Mouse (Mus musculus) C2C12 (cell line): Measurements from ENCODE around the gene Znrf3. TPM values are rescaled to one million over a fixed set of nuclear protein-coding genes. Genes with fewer than 3 reads are reported as not detected.

Source experiments
- H3K27me3 ChIP-seq: one replicate; pipeline ENCODE4 v1.6.1; 2011; ENCODE audit not compliant: control insufficient read depth, insufficient read depth, insufficient read length
- H3K36me3 ChIP-seq: one replicate; pipeline ENCODE4 v1.6.1; 2011; ENCODE audit not compliant: control insufficient read depth, insufficient read depth
- H3K4me3 ChIP-seq: one replicate; pipeline ENCODE4 v1.5.1; 2011; ENCODE audit warnings: mild to moderate bottlenecking, control low read depth; ENCODE audit not compliant: poor library complexity, insufficient read depth, severe bottlenecking
- H3K79me2 ChIP-seq: one replicate; pipeline ENCODE4 v1.6.1; 2011; ENCODE audit not compliant: control insufficient read depth, insufficient read depth
- H3K79me3 ChIP-seq: one replicate; pipeline ENCODE4 v1.6.1; 2011; ENCODE audit warnings: low read depth, control low read depth
- H3ac ChIP-seq: one replicate; pipeline ENCODE3; 2011; ENCODE audit warnings: low read depth; ENCODE audit not compliant: control insufficient read depth, insufficient read length
- CEBPB ChIP-seq: IDR thresholded peaks from one replicate; pipeline ENCODE4 v1.6.1; 2011; ENCODE audit warnings: low read depth, mild to moderate bottlenecking, control low read depth, moderate library complexity
- CTCF ChIP-seq: IDR thresholded peaks from one replicate; pipeline ENCODE4 v1.5.1; 2011; ENCODE audit not compliant: control insufficient read depth, insufficient read depth, insufficient read length
- FOSL1 ChIP-seq: IDR thresholded peaks from one replicate; pipeline ENCODE4 v1.8.0; 2011; ENCODE audit warnings: mild to moderate bottlenecking, low read length; ENCODE audit not compliant: poor library complexity, insufficient read depth, severe bottlenecking
- MAX ChIP-seq: IDR thresholded peaks from one replicate; pipeline ENCODE4 v1.6.1; 2011; ENCODE audit warnings: mild to moderate bottlenecking, control low read depth
- MYOD1 ChIP-seq: IDR thresholded peaks from one replicate; pipeline ENCODE4 v1.6.1; 2011; ENCODE audit warnings: low read depth; ENCODE audit not compliant: control insufficient read depth, insufficient read length
- MYOG ChIP-seq: IDR thresholded peaks from one replicate; pipeline ENCODE4 v1.6.1; 2011; ENCODE audit not compliant: control insufficient read depth, insufficient read length; ENCODE audit errors: extremely low read depth
- USF1 ChIP-seq: IDR thresholded peaks from one replicate; pipeline ENCODE4 v1.6.1; 2011; ENCODE audit warnings: low read depth, mild to moderate bottlenecking, control low read depth, moderate library complexity
- polyA plus RNA-seq: library from polyadenylated mRNA; unstranded; fragments of >200 nt; fragmentation: generic; extraction: Trizol; gene quantifications from one replicate; pipeline ENCODE4 v1.2.1, GENCODE M21; 2012; ENCODE audit warnings: missing spikeins

Gene Znrf3
- polyA plus RNA-seq, 1 experiment: 4.0 TPM

GRCm38 (mm10) chr11:5272536-5273234 lies 172.0 kb downstream of the Znrf3 start:
- Histone ChIP-seq H3K79me3 (no peaks in the 10 kb centered on the region), H3K4me3 (no peak overlapping the region), H3K27me3 (no peaks in the 10 kb centered on the region), H3ac (no peak overlapping the region), H3K36me3 (no peaks in the 10 kb centered on the region), H3K79me2 (no peaks in the 10 kb centered on the region)
- TF ChIP-seq MAX (no peak), CTCF (no peak), FOSL1 (no peak), CEBPB (no peak), MYOG (no peak), USF1 (no peak), MYOD1 (no peak)

GRCm38 (mm10) chr11:5272066-5272360 lies 172.6 kb downstream of the Znrf3 start:
- H3K79me3 ChIP-seq: no peaks in the 10 kb centered on the region
- H3ac ChIP-seq: no peak overlapping the region
- no peaks in the 10 kb centered on the region for H3K27me3 ChIP-seq
- H3K36me3 ChIP-seq: no peaks in the 10 kb centered on the region
- no peak overlapping the region for H3K4me3 ChIP-seq
- no peaks in the 10 kb centered on the region for H3K79me2 ChIP-seq
- TF ChIP-seq MAX (no peak), MYOD1 (no peak), USF1 (no peak), CTCF (no peak), FOSL1 (no peak), CEBPB (no peak), MYOG (no peak)

GRCm38 (mm10) chr11:5271274-5272065 lies 173.2 kb downstream of the Znrf3 start:
- no peaks in the 10 kb centered on the region for H3K79me3 ChIP-seq
- peak overlapping the region; percentile 22 for H3ac ChIP-seq
- TF ChIP-seq CEBPB (peak; percentile 62), FOSL1 (no peak)
- H3K4me3 ChIP-seq: no peak overlapping the region
- no peaks in the 10 kb centered on the region for H3K36me3 ChIP-seq
- no peaks in the 10 kb centered on the region for H3K27me3 ChIP-seq
- no peaks in the 10 kb centered on the region for H3K79me2 ChIP-seq

- Histone ChIP-seq H3K79me3 (no peaks in the 10 kb centered on the region), H3K79me2 (no peaks in the 10 kb centered on the region), H3K4me3 (no peak overlapping the region), H3ac (no peak overlapping the region), H3K27me3 (no peaks in the 10 kb centered on the region), H3K36me3 (no peaks in the 10 kb centered on the region)
- TF ChIP-seq MYOD1 (no peak), MYOG (no peak), CEBPB (no peak), MAX (no peak), FOSL1 (no peak), CTCF (no peak), USF1 (no peak)
Observed at GRCm38 (mm10) chr11:5269846-5270461, 174.7 kb downstream of the Znrf3 start.

GRCm38 (mm10) chr11:5265764-5266163 lies 178.9 kb downstream of the Znrf3 start:
- Histone ChIP-seq H3K79me3 (no peaks in the 10 kb centered on the region), H3K79me2 (peaks cover 4% of the 10 kb centered on the region), H3K27me3 (no peaks in the 10 kb centered on the region), H3K36me3 (no peaks in the 10 kb centered on the region), H3ac (no peak overlapping the region), H3K4me3 (no peak overlapping the region)
- TF ChIP-seq USF1: no peak

GRCm38 (mm10) chr11:5263078-5263730 lies 181.4 kb downstream of the Znrf3 start:
- peaks cover 26% of the 10 kb centered on the region for H3K79me2 ChIP-seq
- H3K4me3 ChIP-seq: no peak overlapping the region
- H3ac ChIP-seq: no peak overlapping the region
- H3K27me3 ChIP-seq: no peaks in the 10 kb centered on the region
- H3K36me3 ChIP-seq: no peaks in the 10 kb centered on the region
- TF ChIP-seq MYOG (no peak), MYOD1 (no peak), CEBPB (no peak), USF1 (no peak), MAX (no peak), FOSL1 (no peak), CTCF (no peak)
- peaks cover 8% of the 10 kb centered on the region for H3K79me3 ChIP-seq
